Comparison of ENCODE assay signal across 26 mouse cellular contexts in genomic region chr6:50415431-50415830, GRCm38 (mm10).
"Had no signal": no experiment of that assay in that cellular context is flagged by ENCODE, and none has a peak within 500 bp of the region (broad histone marks: within the 10 kb centered on the region; RNA-seq: fewer than 3 reads in every experiment).

No protein-coding gene starts in this region.

- H3K9ac ChIP-seq: hindbrain, embryonic 12.5 days; hindbrain, embryonic 14.5 days; intestine, embryonic 15.5 days; limb, embryonic 12.5 days; liver, embryonic 13.5 days; liver, embryonic 15.5 days had no signal

- ATAC-seq: hindbrain, embryonic 16.5 days; inflammation-experienced regulatory T-cells, adult 6 months; intestine, embryonic 15.5 days; intestine, postnatal 0 days had no signal

- H3K4me2 ChIP-seq: heart, embryonic 13.5 days; hindbrain, embryonic 12.5 days; hindbrain, embryonic 14.5 days; intestine, embryonic 15.5 days; limb, embryonic 12.5 days; liver, embryonic 11.5 days; liver, embryonic 13.5 days; liver, embryonic 15.5 days had no signal

- H3K36me3 ChIP-seq: hindbrain, embryonic 10.5 days; hindbrain, embryonic 12.5 days; intestine, embryonic 15.5 days; limb, embryonic 10.5 days; limb, embryonic 12.5 days; liver, embryonic 13.5 days; liver, embryonic 15.5 days had no signal

- H3K4me1 ChIP-seq: liver, embryonic 13.5 days; liver, embryonic 15.5 days had no signal

- H3K27ac ChIP-seq: heart, embryonic 10.5 days; hindbrain, embryonic 10.5 days; hindbrain, embryonic 12.5 days; hindbrain, embryonic 14.5 days; intestine, embryonic 15.5 days; kidney, postnatal 0 days; limb, embryonic 10.5 days; limb, embryonic 12.5 days; liver, embryonic 13.5 days; liver, embryonic 15.5 days had no signal

- H3K27me3 ChIP-seq: heart, embryonic 13.5 days; hindbrain, embryonic 12.5 days; intestine, embryonic 15.5 days; limb, embryonic 12.5 days; liver, embryonic 13.5 days; liver, embryonic 15.5 days had no signal

- DNase-seq: gastrocnemius, adult 2 months; gastrocnemius, postnatal 10 days; gastrocnemius, postnatal 25 days; heart, adult 18-20 months; heart, postnatal 4 days; kidney, adult 18-20 months; kidney, adult 8-10 months; kidney, postnatal 25 days; kidney, postnatal 4 days; liver; liver, embryonic 13.5 days had no signal

- H3K9me3 ChIP-seq: heart, embryonic 10.5 days; heart, embryonic 13.5 days; hindbrain, embryonic 10.5 days; hindbrain, embryonic 12.5 days; intestine, embryonic 15.5 days; limb, embryonic 10.5 days; limb, embryonic 12.5 days; liver, embryonic 13.5 days; liver, embryonic 15.5 days had no signal

- H3K4me3 ChIP-seq: gastrocnemius, adult 2 months; heart, embryonic 10.5 days; heart, embryonic 13.5 days; hindbrain, embryonic 10.5 days; hindbrain, embryonic 12.5 days; intestine, embryonic 15.5 days; layer of hippocampus, adult 2 months; limb, embryonic 10.5 days; limb, embryonic 12.5 days; liver, embryonic 13.5 days; liver, embryonic 15.5 days had no signal
